Mouse (Mus musculus): ENCODE results near the gene Ctsg.
"Not testable (repeated sequence)": the region's sequence is repeated elsewhere in the genome, so short reads cannot be mapped to it uniquely, and the experiment has no call there.

DNA sequence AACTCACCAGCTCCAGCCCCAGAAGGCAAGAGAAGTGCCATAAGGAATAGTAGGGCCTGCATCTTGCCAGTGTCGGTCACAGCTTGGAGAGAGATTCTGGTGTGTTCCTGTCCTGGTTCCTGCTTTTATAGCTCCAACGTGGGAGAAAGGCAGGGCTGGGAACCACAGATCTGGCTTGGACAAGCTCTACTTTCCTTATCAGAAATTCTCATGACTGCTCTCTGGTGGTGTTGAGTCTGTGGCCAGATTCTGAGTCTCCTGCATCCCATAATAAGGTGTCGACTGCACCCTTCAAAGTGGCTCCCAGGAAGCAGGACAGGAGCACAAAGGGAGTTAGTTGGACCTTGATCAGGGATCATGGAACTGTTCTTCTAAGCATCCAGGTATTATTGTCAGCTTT is 40.2 kb downstream of the Ctsg start, which contains the start of gene Mcpt4:
- TF ChIP-seq POLR2A (IDR thresholded peaks at IDR 0.05; ENCODE audit: control insufficient read depth, extremely low read depth, insufficient read depth, low read length, poor library complexity); CTCF (IDR thresholded peaks at IDR 0.05; ENCODE audit: borderline replicate concordance, control insufficient read depth, extremely low read depth, insufficient read depth, low read length, poor library complexity): not testable (repeated sequence)
